Mouse (Mus musculus): ENCODE data around the gene Nhsl1. TPM values are rescaled to one million over a fixed set of nuclear protein-coding genes. Genes with fewer than 3 reads are reported as not detected.

Gene Nhsl1
- polyA plus RNA-seq, 1 experiment from 2014 or later = 8.8 TPM

GRCm38 (mm10) chr10:18408635-18409034 lies 89.8 kb downstream of the Nhsl1 start:
- WGBS = 23% methylated on average over 9 of the region's 9 CpGs
- no peak for TF ChIP-seq CTCF (IDR thresholded peaks at IDR 0.05; ENCODE audit: low read depth)
- Histone ChIP-seq H3K4me3 (replicated peaks; ENCODE audit: low read depth, low read length) (peak overlapping the region; percentile 43), H3K27me3 (ENCODE audit: insufficient read depth, low read length) (no peaks in the 10 kb centered on the region), H3K27ac (no peak overlapping the region), H3K36me3 (ENCODE audit: insufficient read depth, low read length) (no peaks in the 10 kb centered on the region), H3K4me2 (ENCODE audit: low read length) (peak overlapping the region; percentile 72), H3K9ac (ENCODE audit: low read depth, low read length) (peak overlapping the region; percentile 19; the same call in 1 of the 2 replicates), H3K4me1 (replicated peaks; ENCODE audit: insufficient read depth, low read length) (peaks cover 15% of the 10 kb centered on the region), H3K9me3 (replicated peaks; ENCODE audit: low read length) (no peaks in the 10 kb centered on the region)
- ATAC-seq (replicated peaks; ENCODE audit: low FRiP score, low read depth) (no peak), DNase-seq (ENCODE audit: low spot score) (no peak)

- 45% methylated on average over 2 of the region's 2 CpGs for WGBS
- H3K27ac ChIP-seq = no peak overlapping the region
- ATAC-seq (replicated peaks; ENCODE audit: low FRiP score, low read depth) = no peak
- H3K4me1 ChIP-seq (replicated peaks; ENCODE audit: insufficient read depth, low read length) = peaks cover 15% of the 10 kb centered on the region
- no peaks in the 10 kb centered on the region for H3K9me3 ChIP-seq (replicated peaks; ENCODE audit: low read length)
- H3K4me2 ChIP-seq (ENCODE audit: low read length) = peak overlapping the region; percentile 72
- no peaks in the 10 kb centered on the region for H3K27me3 ChIP-seq (ENCODE audit: insufficient read depth, low read length)
- no peaks in the 10 kb centered on the region for H3K36me3 ChIP-seq (ENCODE audit: insufficient read depth, low read length)
- no peak for TF ChIP-seq CTCF (IDR thresholded peaks at IDR 0.05; ENCODE audit: low read depth)
- no peak for DNase-seq (ENCODE audit: low spot score)
- H3K4me3 ChIP-seq (replicated peaks; ENCODE audit: low read depth, low read length) = peak overlapping the region; percentile 43
- H3K9ac ChIP-seq (ENCODE audit: low read depth, low read length) = no peak overlapping the region
Measured at GRCm38 (mm10) chr10:18409068-18409467, 90.3 kb downstream of the Nhsl1 start.

GRCm38 (mm10) chr10:18411266-18411665 lies 92.5 kb downstream of the Nhsl1 start:
- WGBS = 59% methylated on average over 2 of the region's 2 CpGs
- H3K36me3 ChIP-seq (ENCODE audit: insufficient read depth, low read length) = no peaks in the 10 kb centered on the region
- no peak for ATAC-seq (replicated peaks; ENCODE audit: low FRiP score, low read depth)
- H3K4me1 ChIP-seq (replicated peaks; ENCODE audit: insufficient read depth, low read length) = peaks cover 15% of the 10 kb centered on the region
- H3K27ac ChIP-seq = no peak overlapping the region
- H3K9me3 ChIP-seq (replicated peaks; ENCODE audit: low read length) = no peaks in the 10 kb centered on the region
- TF ChIP-seq CTCF (IDR thresholded peaks at IDR 0.05; ENCODE audit: low read depth) = no peak
- H3K4me2 ChIP-seq (ENCODE audit: low read length) = no peak overlapping the region
- no peak for DNase-seq (ENCODE audit: low spot score)
- no peak overlapping the region for H3K9ac ChIP-seq (ENCODE audit: low read depth, low read length)
- no peaks in the 10 kb centered on the region for H3K27me3 ChIP-seq (ENCODE audit: insufficient read depth, low read length)
- no peak overlapping the region for H3K4me3 ChIP-seq (replicated peaks; ENCODE audit: low read depth, low read length)

- 71% methylated on average over 11 of the region's 11 CpGs for WGBS
- no peak for TF ChIP-seq CTCF (IDR thresholded peaks at IDR 0.05; ENCODE audit: low read depth)
- no peaks in the 10 kb centered on the region for H3K36me3 ChIP-seq (ENCODE audit: insufficient read depth, low read length)
- H3K4me3 ChIP-seq (replicated peaks; ENCODE audit: low read depth, low read length) = no peak overlapping the region
- no peaks in the 10 kb centered on the region for H3K4me1 ChIP-seq (replicated peaks; ENCODE audit: insufficient read depth, low read length)
- no peak for DNase-seq (ENCODE audit: low spot score)
- no peak overlapping the region for H3K4me2 ChIP-seq (ENCODE audit: low read length)
- no peaks in the 10 kb centered on the region for H3K27me3 ChIP-seq (ENCODE audit: insufficient read depth, low read length)
- H3K9ac ChIP-seq (ENCODE audit: low read depth, low read length) = no peak overlapping the region
- no peak overlapping the region for H3K27ac ChIP-seq
- ATAC-seq (replicated peaks; ENCODE audit: low FRiP score, low read depth) = no peak
- H3K9me3 ChIP-seq (replicated peaks; ENCODE audit: low read length) = no peaks in the 10 kb centered on the region
Measured at GRCm38 (mm10) chr10:18415946-18416345, 97.2 kb downstream of the Nhsl1 start.

- ATAC-seq (replicated peaks; ENCODE audit: low FRiP score, low read depth) (no peak), DNase-seq (ENCODE audit: low spot score) (peak; percentile 45)
- 20% methylated on average over 7 of the region's 7 CpGs for WGBS
- Histone ChIP-seq H3K27me3 (ENCODE audit: insufficient read depth, low read length) (no peaks in the 10 kb centered on the region), H3K4me1 (replicated peaks; ENCODE audit: insufficient read depth, low read length) (0 out of 2 replicates have a peak, but pooled peaks cover 4% of the 10 kb centered on the region), H3K9me3 (replicated peaks; ENCODE audit: low read length) (no peaks in the 10 kb centered on the region), H3K27ac (no peak overlapping the region), H3K4me3 (replicated peaks; ENCODE audit: low read depth, low read length) (no peak overlapping the region), H3K36me3 (ENCODE audit: insufficient read depth, low read length) (no peaks in the 10 kb centered on the region), H3K9ac (ENCODE audit: low read depth, low read length) (no peak overlapping the region), H3K4me2 (ENCODE audit: low read length) (no peak overlapping the region)
- no peak for TF ChIP-seq CTCF (IDR thresholded peaks at IDR 0.05; ENCODE audit: low read depth)
Measured at GRCm38 (mm10) chr10:18418160-18418559, 99.4 kb downstream of the Nhsl1 start.

GRCm38 (mm10) chr10:18419508-18419907 lies 100.7 kb downstream of the Nhsl1 start:
- Histone ChIP-seq H3K27ac (no peak overlapping the region), H3K4me2 (ENCODE audit: low read length) (no peak overlapping the region), H3K4me3 (replicated peaks; ENCODE audit: low read depth, low read length) (no peak overlapping the region), H3K27me3 (ENCODE audit: insufficient read depth, low read length) (no peaks in the 10 kb centered on the region), H3K36me3 (ENCODE audit: insufficient read depth, low read length) (no peaks in the 10 kb centered on the region), H3K4me1 (replicated peaks; ENCODE audit: insufficient read depth, low read length) (0 out of 2 replicates have a peak, but pooled peaks cover 4% of the 10 kb centered on the region), H3K9me3 (replicated peaks; ENCODE audit: low read length) (no peaks in the 10 kb centered on the region), H3K9ac (ENCODE audit: low read depth, low read length) (no peak overlapping the region)
- TF ChIP-seq CTCF (IDR thresholded peaks at IDR 0.05; ENCODE audit: low read depth) = no peak
- no peak for DNase-seq (ENCODE audit: low spot score)
- WGBS = 67% methylated on average over 10 of the region's 10 CpGs
- ATAC-seq (replicated peaks; ENCODE audit: low FRiP score, low read depth) = no peak
